Mouse (Mus musculus): ENCODE results near the gene Cadm4. TPM values are rescaled to one million over a fixed set of nuclear protein-coding genes. Genes with fewer than 3 reads are reported as not detected.

Cadm4 gene
- polyA plus RNA-seq, 1 experiment from 2014 or later: 47.0 TPM

DNA sequence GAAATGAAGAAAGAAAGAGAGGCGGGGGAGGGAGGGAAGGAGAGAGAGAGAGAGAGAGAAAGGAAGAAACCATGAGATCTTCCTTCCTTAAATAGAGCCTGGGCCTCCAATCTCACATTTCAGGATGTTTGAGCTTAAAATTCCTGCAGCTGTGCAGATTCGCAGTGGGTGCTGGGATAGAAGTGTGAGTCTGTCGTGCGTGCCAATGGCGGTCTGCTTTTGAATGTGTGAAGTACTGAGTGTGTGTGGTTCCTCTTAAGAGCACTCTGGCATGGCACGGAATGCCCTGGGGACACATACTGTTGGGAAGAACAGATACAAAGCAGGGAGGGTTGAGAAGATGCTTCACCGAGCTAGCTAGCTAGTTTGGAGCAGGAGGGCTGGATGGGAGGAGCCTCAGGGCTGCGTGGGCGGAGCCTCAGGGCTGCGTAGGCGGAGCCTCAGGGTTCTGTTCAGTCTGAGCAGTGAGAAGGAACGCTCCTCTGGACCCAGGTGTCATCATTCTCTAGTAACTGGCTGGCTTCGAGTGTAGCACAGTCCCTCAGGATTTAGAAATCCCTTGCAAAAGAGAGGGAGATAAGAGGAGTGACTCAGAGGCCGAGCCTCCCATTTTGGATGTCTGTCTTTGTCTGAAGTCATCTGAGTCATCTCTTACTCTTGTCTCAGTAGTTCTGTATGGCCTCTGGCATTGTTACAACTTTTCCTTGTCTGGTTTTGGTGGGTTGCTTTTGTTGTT, 32.9 kb upstream of the Cadm4 start:
- 68% methylated on average over 14 of the region's 14 CpGs for WGBS
- Histone ChIP-seq H3K9ac (ENCODE audit: low read depth, low read length) (no peak overlapping the region), H3K27me3 (replicated peaks; ENCODE audit: control insufficient read depth, insufficient read depth, low read length) (no peaks in the 10 kb centered on the region), H3K4me2 (ENCODE audit: low read length) (no peak overlapping the region), H3K4me3 (ENCODE audit: low read length) (no peak overlapping the region), H3K27ac (ENCODE audit: low read depth, low read length) (no peak overlapping the region), H3K9me3 (ENCODE audit: control insufficient read depth, low read length) (no peaks in the 10 kb centered on the region), H3K36me3 (ENCODE audit: control insufficient read depth, insufficient read depth, low read length) (no peaks in the 10 kb centered on the region), H3K4me1 (ENCODE audit: control insufficient read depth, insufficient read depth, low read depth, low read length) (no peaks in the 10 kb centered on the region)
- ATAC-seq: no peak

DNA sequence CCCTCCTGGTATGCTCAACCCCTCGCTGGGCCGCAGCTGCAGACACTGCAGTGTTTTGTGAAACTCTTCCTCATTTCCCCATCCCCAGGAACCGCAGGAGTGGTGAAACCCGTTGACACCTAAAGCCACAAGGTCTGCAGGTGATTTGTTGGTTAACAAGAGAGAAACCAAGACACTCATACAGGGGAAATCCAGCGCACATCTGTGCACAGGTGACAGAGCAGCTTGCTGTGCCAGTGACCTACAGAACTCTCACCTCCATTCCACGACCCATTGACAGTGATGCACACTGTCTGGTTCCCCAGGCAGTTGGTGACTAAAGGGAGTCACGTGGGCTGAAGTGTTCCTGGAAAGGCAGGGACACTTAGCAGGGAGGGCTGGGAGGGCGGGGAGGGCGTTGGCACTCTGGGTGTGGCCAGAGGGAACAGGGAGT, 31.2 kb upstream of the Cadm4 start:
- Histone ChIP-seq H3K4me1 (ENCODE audit: control insufficient read depth, insufficient read depth, low read depth, low read length) (no peaks in the 10 kb centered on the region), H3K27ac (ENCODE audit: low read depth, low read length) (no peak overlapping the region), H3K27me3 (replicated peaks; ENCODE audit: control insufficient read depth, insufficient read depth, low read length) (no peaks in the 10 kb centered on the region), H3K4me3 (ENCODE audit: low read length) (no peak overlapping the region), H3K36me3 (ENCODE audit: control insufficient read depth, insufficient read depth, low read length) (no peaks in the 10 kb centered on the region), H3K9ac (ENCODE audit: low read depth, low read length) (no peak overlapping the region), H3K9me3 (ENCODE audit: control insufficient read depth, low read length) (no peaks in the 10 kb centered on the region), H3K4me2 (ENCODE audit: low read length) (no peak overlapping the region)
- WGBS: 62% methylated on average over 7 of the region's 9 CpGs
- ATAC-seq: no peak

DNA sequence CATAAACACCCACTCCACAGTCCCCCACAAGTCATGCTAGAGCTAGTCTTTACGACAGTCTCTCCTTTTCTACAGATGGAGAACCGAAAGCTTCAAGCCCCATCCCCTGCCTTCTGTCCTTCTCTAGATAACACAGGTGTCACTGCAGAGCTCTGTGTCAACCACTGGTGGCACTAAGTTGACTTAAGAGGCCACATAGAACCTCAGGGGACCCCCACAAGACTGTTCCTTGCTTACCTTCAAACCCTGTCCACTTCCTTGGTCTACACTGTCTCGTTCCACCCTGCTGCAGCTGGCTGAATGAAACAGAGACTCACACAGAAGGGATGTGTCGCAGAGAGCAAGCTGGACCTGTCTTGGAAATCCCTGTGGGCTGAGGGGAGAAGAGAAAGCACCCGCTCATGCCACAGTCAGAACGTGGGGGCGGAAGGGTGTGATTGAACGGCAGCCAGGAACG, 29.9 kb upstream of the Cadm4 start, which contains the start of gene Irgc1:
Irgc1 (minus strand) TSS at position 443 of the 457 bp plus-strand sequence.
- H3K36me3 ChIP-seq (ENCODE audit: control insufficient read depth, insufficient read depth, low read length): no peaks in the 10 kb centered on the region
- no peak within 1 kb of the TSS for H3K4me3 ChIP-seq (ENCODE audit: low read length)
- no peaks in the 10 kb centered on the region for H3K27me3 ChIP-seq (replicated peaks; ENCODE audit: control insufficient read depth, insufficient read depth, low read length)
- H3K27ac ChIP-seq (ENCODE audit: low read depth, low read length): no peak within 1 kb of the TSS
- H3K9ac ChIP-seq (ENCODE audit: low read depth, low read length): no peak within 1 kb of the TSS; the same call in 1 of the 2 replicates
- no peaks in the 10 kb centered on the region for H3K9me3 ChIP-seq (ENCODE audit: control insufficient read depth, low read length)
- no peak for ATAC-seq
- no peaks in the 10 kb centered on the region for H3K4me1 ChIP-seq (ENCODE audit: control insufficient read depth, insufficient read depth, low read depth, low read length)
- no peak within 1 kb of the TSS for H3K4me2 ChIP-seq (ENCODE audit: low read length)
- 81% methylated on average over 9 of the region's 9 CpGs for WGBS

DNA sequence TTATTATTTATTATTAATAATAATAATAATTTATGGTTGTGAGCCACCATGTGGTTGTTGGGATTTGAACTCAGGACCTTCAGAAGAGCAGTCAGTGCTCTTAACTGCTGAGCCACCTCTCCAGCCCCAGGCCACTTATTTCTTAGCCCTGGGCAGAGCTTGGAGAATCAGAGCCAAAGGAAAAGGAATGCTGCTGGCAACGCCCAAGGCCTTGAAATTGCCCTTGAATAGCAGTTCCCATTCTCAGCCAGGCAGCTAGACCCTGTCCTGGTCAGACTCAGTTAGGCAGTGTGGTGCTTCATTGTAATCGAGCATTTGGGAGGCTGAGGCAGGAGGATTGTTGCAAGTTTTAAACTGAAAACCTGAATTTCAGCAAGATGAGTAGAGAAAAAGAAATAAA, 27.6 kb upstream of the Cadm4 start:
- 67% methylated on average over 2 of the region's 2 CpGs for WGBS

DNA sequence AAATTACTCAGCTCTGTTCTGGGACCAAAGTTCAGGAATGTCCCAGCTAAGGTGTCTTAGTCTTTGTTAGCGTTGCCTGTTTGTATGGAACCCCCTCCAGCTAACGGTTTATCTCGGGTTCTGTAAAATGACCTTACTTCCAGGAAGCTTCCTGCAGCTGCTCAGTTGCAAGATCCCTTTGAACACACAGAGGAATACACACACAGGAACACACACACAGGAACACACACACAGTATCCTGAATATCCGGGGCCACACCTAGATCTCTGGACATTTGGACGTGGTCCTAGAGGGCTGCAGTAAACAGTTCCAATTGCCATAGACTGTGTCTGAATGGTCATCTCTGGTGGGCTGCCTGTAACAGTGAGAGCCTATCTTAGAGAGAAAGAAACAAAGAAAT, 26.1 kb upstream of the Cadm4 start:
- H3K27me3 ChIP-seq (replicated peaks; ENCODE audit: control insufficient read depth, insufficient read depth, low read length): no peaks in the 10 kb centered on the region
- WGBS: 86% methylated on average over 5 of the region's 5 CpGs
- H3K4me1 ChIP-seq (ENCODE audit: control insufficient read depth, insufficient read depth, low read depth, low read length): no peaks in the 10 kb centered on the region
- no peak overlapping the region for H3K9ac ChIP-seq (ENCODE audit: low read depth, low read length)
- H3K36me3 ChIP-seq (ENCODE audit: control insufficient read depth, insufficient read depth, low read length): no peaks in the 10 kb centered on the region
- no peak overlapping the region for H3K27ac ChIP-seq (ENCODE audit: low read depth, low read length)
- ATAC-seq: no peak
- H3K9me3 ChIP-seq (ENCODE audit: control insufficient read depth, low read length): no peaks in the 10 kb centered on the region
- no peak overlapping the region for H3K4me3 ChIP-seq (ENCODE audit: low read length)
- no peak overlapping the region for H3K4me2 ChIP-seq (ENCODE audit: low read length)

More for the DNA sequence above, 27.6 kb upstream of the Cadm4 start:
- no peaks in the 10 kb centered on the region for H3K36me3 ChIP-seq (ENCODE audit: control insufficient read depth, insufficient read depth, low read length)
- no peak overlapping the region for H3K4me3 ChIP-seq (ENCODE audit: low read length)
- H3K4me1 ChIP-seq (ENCODE audit: control insufficient read depth, insufficient read depth, low read depth, low read length): no peaks in the 10 kb centered on the region
- H3K27me3 ChIP-seq (replicated peaks; ENCODE audit: control insufficient read depth, insufficient read depth, low read length): no peaks in the 10 kb centered on the region
- no peak overlapping the region for H3K9ac ChIP-seq (ENCODE audit: low read depth, low read length)
- H3K4me2 ChIP-seq (ENCODE audit: low read length): no peak overlapping the region
- ATAC-seq: no peak
- no peak overlapping the region for H3K27ac ChIP-seq (ENCODE audit: low read depth, low read length)
- no peaks in the 10 kb centered on the region for H3K9me3 ChIP-seq (ENCODE audit: control insufficient read depth, low read length)

DNA sequence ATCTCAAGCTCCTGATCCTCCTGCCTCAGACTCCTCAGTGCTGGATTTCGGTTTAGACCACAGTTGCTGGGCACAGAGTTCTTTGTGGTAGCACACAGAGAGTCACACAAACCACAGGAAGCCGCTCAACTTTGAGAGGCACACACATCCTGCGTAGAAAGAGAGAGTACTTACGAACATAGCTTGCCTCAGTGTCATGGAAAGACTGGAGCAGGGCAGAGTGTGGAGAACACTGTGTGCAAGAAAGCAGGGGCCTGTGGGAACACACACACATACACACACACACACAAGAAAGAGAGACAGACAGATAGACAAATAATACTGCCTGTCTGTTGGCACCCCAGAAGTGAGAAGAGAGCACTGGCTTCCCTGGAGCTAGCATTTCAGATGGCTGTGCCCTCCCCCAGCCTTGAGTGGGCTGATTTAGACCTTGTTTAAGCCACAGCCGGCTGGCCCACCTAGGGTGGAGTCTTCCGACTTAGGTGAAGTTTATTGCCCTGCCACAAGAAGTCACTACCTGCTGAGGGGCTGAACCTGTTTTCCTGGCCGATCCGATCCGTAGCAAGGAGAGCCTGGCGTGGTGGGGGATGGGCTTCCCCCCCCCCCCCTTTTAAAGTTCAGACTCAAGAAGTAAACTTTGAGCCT, 24.0 kb upstream of the Cadm4 start:
- Histone ChIP-seq H3K4me3 (ENCODE audit: low read length) (no peak overlapping the region), H3K4me1 (ENCODE audit: control insufficient read depth, insufficient read depth, low read depth, low read length) (no peaks in the 10 kb centered on the region; the same call in 1 of the 2 replicates), H3K4me2 (ENCODE audit: low read length) (no peak overlapping the region), H3K9ac (ENCODE audit: low read depth, low read length) (no peak overlapping the region), H3K27ac (ENCODE audit: low read depth, low read length) (no peak overlapping the region), H3K9me3 (ENCODE audit: control insufficient read depth, low read length) (no peaks in the 10 kb centered on the region), H3K27me3 (replicated peaks; ENCODE audit: control insufficient read depth, insufficient read depth, low read length) (no peaks in the 10 kb centered on the region; the same call in 1 of the 2 replicates), H3K36me3 (ENCODE audit: control insufficient read depth, insufficient read depth, low read length) (no peaks in the 10 kb centered on the region)
- ATAC-seq: no peak
- WGBS: 75% methylated on average over 9 of the region's 10 CpGs

DNA sequence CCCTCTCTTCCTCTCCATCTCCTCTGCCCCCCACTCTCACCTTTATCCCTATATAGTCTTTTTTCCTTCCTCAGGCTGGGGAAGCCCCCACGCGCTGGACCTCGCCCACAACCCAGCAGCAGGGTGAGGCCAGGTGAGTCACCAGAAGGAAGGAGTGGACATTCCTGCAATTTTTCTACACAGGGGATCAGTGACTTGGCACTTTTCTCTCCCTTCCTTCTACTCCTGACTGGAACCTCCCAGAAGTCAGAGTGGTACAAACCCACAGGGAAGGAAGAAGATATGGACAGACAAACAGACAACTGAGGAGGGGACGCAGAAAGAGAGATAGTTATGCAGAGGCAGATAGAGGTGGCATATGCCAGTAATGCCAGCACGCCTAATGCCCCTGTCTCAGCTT, 22.4 kb upstream of the Cadm4 start:
- H3K4me3 ChIP-seq (ENCODE audit: low read length): no peak overlapping the region
- 84% methylated on average over 5 of the region's 5 CpGs for WGBS
- no peak for ATAC-seq
- H3K9me3 ChIP-seq (ENCODE audit: control insufficient read depth, low read length): no peaks in the 10 kb centered on the region
- no peaks in the 10 kb centered on the region; the same call in 1 of the 2 replicates for H3K27me3 ChIP-seq (replicated peaks; ENCODE audit: control insufficient read depth, insufficient read depth, low read length)
- H3K27ac ChIP-seq (ENCODE audit: low read depth, low read length): no peak overlapping the region
- no peaks in the 10 kb centered on the region for H3K36me3 ChIP-seq (ENCODE audit: control insufficient read depth, insufficient read depth, low read length)
- no peak overlapping the region for H3K9ac ChIP-seq (ENCODE audit: low read depth, low read length)
- H3K4me1 ChIP-seq (ENCODE audit: control insufficient read depth, insufficient read depth, low read depth, low read length): peaks cover 3% of the 10 kb centered on the region; the same call in 1 of the 2 replicates
- no peak overlapping the region for H3K4me2 ChIP-seq (ENCODE audit: low read length)

DNA sequence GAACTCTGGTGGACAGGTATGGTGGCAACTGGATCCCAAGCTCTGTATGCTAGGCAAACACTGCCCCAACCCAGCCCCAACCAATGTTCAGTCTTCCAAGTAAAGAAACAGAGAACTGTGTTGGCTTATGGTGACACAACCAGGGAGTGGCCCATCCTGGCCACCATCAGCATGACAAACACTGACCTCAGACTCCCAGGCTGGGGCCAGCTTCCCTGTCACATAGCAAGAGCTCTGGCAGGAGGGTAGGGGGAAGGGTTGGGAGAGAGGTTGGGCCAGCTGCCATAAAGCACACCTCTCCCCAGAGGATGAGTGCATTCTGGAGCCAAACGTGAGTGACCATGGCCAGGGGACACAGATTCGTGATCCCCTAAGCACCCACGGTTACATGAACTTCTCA, 22.0 kb upstream of the Cadm4 start:
- H3K9ac ChIP-seq (ENCODE audit: low read depth, low read length): no peak overlapping the region
- no peak overlapping the region for H3K4me2 ChIP-seq (ENCODE audit: low read length)
- no peak for ATAC-seq
- H3K27ac ChIP-seq (ENCODE audit: low read depth, low read length): no peak overlapping the region
- peaks cover 3% of the 10 kb centered on the region; the same call in 1 of the 2 replicates for H3K4me1 ChIP-seq (ENCODE audit: control insufficient read depth, insufficient read depth, low read depth, low read length)
- 60% methylated on average over 3 of the region's 3 CpGs for WGBS
- H3K9me3 ChIP-seq (ENCODE audit: control insufficient read depth, low read length): no peaks in the 10 kb centered on the region
- H3K4me3 ChIP-seq (ENCODE audit: low read length): no peak overlapping the region
- H3K27me3 ChIP-seq (replicated peaks; ENCODE audit: control insufficient read depth, insufficient read depth, low read length): no peaks in the 10 kb centered on the region; the same call in 1 of the 2 replicates
- no peaks in the 10 kb centered on the region for H3K36me3 ChIP-seq (ENCODE audit: control insufficient read depth, insufficient read depth, low read length)

DNA sequence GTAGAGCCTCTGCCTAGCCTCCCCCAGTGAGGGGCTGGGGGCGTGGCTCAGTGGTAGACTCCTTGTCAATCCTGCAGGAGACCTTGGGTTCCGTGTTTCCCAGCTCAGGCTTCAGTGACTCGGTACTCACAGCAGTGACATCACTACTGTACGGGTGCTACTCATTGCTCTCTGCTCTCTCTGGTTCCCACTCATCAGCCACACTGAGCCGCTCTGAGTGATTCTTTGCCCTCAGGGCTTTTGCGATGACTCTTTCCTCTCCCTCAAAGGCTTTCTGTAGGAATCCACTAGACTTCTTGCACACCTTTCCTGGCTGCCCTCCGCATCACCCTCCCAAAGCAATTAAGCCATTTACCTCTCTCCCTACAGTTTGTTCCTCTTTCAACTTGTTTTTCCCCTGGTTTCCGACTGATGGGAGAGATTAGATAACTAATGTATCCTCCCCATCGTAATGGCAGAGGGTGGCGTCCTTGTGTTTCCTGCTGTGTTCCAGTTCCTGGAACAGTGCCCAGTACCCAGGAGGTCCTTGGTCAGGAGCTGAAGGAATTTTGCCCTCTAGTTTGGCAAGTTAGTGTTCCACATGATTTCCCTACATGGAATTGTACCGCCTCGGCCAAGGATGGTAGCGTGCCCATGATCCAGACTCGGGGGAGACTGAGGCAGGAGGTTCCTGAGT, 20.3 kb upstream of the Cadm4 start:
- no peak overlapping the region for H3K4me3 ChIP-seq (ENCODE audit: low read length)
- no peak for ATAC-seq
- no peaks in the 10 kb centered on the region for H3K9me3 ChIP-seq (ENCODE audit: control insufficient read depth, low read length)
- H3K27ac ChIP-seq (ENCODE audit: low read depth, low read length): no peak overlapping the region
- H3K4me1 ChIP-seq (ENCODE audit: control insufficient read depth, insufficient read depth, low read depth, low read length): peaks cover 3% of the 10 kb centered on the region; the same call in 1 of the 2 replicates
- H3K36me3 ChIP-seq (ENCODE audit: control insufficient read depth, insufficient read depth, low read length): no peaks in the 10 kb centered on the region
- no peaks in the 10 kb centered on the region; the same call in 1 of the 2 replicates for H3K27me3 ChIP-seq (replicated peaks; ENCODE audit: control insufficient read depth, insufficient read depth, low read length)
- H3K4me2 ChIP-seq (ENCODE audit: low read length): no peak overlapping the region
- H3K9ac ChIP-seq (ENCODE audit: low read depth, low read length): no peak overlapping the region
- WGBS: 63% methylated on average over 13 of the region's 14 CpGs
